Mouse (Mus musculus): ENCODE results near the gene Trmu.
A peak's percentile ranks its signal among the peaks of the same experiment; 100 is the strongest.

Trmu gene

DNA sequence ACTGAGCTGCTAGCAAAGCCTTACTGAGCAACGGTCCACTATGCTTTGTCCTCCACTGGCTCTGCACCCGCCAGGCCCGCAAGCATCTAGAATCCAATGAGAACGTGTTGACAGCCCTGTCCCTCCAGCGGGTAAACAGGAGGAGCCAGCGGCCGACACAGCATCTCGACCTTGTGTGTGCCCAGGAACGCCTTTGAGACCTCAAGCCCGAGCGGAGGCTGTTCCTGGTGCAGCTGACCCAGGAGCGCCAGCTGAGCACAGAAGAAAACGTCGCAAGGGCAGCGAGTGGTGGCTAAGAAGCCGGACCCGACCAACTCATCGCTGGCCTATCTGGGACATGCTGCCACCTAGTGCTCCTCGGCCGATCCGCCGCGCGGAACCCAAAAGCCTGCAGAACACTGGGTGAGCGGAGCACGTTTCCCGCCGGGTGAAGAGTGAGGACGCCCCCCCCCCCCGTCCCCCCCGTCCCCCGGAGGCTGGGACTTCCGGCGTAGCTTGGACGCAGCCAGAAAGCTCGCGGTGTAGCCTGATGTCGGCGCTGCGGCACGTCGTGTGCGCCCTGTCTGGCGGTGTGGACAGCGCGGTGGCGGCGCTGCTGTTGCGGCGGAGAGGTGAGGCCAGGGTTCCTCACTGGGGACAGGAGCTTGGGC, at the start of gene Trmu:
TSS of gene Trmu (plus strand) at position 465 of the 650 bp plus-strand sequence.
- peak; percentile 63 for DNase-seq (ENCODE audit: low read depth, low spot score)

DNA sequence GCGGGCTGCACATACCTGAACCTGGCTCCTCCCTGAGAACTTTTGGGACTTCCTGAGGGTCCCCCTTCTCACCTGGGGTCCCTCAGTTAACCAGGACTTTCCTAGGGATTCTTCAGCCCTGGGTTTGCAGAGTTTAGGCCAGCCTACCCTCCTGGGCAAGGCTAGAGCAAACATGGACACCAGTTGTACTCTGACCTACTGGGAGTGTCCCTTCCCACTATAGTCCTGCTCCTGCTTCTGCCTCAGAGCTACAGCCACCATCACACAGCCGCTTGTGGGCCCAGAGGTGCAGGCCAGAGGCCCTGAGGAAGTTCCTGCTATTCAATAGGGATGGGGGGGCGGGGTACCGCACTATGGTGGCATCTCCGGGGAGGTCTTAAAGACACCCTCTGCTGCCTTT, 49.6 kb upstream of the Trmu start:
- DNase-seq (ENCODE audit: low read depth, low spot score): no peak

DNA sequence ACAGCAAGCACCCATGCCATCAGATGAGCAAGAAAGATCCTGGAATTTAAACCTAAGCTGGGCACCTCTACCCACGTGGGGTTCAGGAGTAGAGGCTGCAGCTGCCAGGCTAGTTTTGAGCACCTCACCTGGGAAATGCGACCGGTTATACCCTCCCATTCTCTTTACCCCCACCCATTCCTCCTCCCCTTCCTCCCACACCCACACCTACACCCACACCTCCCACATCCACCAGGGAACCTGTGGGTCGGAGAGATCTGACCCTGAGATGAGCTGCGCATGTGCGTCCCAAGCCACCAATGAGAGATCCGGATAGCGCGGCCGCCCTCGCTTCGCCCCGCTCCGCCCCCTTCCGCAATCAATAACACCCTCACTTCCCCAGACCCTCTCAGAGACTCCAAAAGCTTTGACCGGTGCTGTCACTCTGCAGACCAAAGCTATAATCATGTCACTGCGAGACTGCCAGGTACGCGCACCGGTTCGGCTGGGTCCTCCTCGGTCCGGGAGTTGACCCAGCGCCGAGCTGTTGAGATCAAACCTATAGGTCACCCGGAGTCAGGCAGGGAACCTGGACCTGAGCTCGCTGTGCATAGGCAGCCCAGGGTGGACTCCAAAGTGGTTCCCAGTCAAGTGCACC, 47.0 kb upstream of the Trmu start, which contains the start of gene Ttc38:
TSS of gene Ttc38 (plus strand) at position 353 of the 637 bp plus-strand sequence.
- no peak for DNase-seq (ENCODE audit: low read depth, low spot score)

DNA sequence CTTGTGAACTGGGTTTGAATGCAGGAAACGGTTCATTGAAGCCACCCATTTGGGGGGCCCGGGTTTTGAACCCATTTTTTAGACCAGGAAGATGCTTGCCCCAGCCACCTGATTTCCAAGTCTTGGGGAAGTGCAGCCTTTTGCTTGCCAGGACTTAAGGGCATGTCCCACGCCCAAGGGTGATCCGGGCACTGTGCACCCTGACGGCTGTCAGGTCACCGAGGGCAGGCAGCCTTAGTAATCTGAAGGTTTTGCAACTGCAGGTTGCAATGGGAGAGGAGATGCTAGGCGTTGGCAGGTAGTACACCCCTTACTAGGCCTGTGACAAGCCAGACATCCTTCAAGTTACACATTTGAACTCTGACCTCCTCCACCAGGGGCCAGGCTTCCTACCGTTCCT, 46.5 kb upstream of the Trmu start:
- no peak for DNase-seq (ENCODE audit: low read depth, low spot score)

DNA sequence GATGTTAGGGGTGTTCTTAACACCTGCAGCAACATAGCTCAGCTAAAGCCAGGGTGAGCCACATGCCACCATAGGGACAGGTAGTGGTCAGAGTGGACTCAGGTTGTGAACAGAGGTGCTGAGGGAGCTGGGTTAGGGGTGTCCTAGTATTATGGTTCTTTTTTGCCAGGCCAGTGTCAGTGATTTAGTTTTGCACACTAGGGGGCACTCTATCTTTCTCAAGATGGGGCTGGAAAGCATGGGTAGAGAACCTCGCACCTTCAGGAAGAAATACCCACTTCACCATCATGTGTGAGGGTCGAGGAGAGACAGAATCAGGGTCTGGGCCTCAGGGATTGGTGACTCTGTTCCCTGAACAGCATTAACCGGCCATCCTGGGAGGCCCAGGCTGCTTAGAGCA, 43.8 kb upstream of the Trmu start:
- DNase-seq (ENCODE audit: low read depth, low spot score): no peak

DNA sequence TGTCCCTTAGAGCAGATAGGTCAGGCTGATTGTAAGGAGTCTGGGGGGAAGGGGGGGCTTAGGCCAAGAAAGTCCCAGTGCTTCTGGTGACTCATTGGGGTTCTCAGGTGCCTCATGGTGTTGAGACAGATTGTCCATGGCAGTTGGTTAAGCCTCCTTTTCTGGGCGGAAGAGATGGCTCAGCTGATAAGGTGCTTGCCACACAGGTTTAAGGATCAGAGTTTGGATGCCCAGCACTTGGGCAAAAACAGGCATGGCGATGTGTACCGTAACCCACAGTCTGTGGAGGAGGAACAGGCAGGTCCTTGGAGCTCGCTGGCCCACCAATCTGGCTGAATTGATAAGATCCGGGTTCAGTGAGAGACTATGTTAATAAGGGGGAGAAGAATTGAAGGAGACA, 42.2 kb upstream of the Trmu start:
- DNase-seq (ENCODE audit: low read depth, low spot score): no peak

DNA sequence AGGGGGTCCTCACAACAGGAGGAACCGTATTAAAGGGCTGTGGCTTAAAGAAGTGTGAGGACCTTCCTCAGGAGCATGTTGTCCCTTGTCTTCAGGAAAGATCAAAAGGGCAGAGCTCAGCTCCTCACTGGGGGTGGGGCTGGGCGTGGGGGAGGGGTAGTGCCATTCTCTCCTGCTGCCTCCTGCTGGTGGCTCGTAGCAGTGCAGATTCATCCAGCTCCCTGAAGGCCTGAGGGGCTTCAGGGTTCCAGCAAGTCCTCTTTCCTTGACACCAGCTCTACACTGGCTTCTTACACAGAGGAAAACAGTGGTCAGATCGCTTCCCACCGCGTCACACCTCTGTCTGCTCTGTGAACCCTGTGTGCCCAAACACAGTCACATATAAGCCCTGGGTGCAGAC, 38.1 kb upstream of the Trmu start:
- DNase-seq (ENCODE audit: low read depth, low spot score): no peak

DNA sequence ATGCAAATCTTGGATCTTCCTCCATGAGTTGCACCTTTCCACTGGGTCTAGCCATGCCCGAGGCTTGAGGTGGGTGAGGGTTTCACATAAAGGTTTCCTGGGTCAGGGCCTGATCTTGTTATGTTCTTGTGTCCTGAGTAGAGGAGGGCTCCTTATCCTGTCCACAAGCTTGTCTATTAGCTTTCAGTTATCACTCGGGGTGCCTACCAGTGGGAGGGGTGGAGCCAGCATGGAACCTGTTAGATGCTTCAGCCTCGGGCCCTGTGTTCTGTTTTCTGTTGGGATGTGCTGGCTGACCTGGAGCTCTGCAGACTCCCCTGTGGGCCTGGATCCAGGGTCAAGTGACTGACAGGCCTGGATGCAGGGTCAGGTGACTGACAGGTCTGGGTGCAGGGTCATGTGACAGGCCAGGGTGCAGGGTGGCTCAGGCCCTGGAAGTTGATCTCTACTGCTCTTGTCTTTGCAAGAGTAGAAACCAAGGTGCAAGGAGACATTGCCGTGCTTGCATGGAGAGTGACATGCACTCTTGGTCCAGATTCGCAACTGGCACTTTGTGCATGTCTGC, 37.2 kb upstream of the Trmu start:
- DNase-seq (ENCODE audit: low read depth, low spot score): no peak

DNA sequence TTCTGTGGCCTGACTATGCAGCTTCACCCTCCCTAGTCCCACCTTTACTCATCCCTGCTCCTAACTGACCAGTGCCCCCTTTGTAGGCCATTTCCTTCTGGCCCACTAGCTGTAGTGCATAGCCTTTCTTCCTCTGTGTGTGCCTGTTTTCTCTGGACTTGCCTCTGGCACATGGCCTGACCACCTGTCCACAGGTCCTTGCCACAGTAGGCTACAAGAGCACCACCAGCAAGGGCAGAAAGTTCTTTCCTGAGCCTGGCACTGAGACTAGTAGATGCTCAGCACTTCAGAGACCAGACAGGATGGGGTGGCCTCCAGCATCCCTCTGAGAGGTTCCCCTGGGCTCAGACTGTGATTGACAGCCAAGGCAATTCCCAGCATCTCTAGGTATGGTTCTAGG, 34.0 kb upstream of the Trmu start:
- DNase-seq (ENCODE audit: low read depth, low spot score): no peak

DNA sequence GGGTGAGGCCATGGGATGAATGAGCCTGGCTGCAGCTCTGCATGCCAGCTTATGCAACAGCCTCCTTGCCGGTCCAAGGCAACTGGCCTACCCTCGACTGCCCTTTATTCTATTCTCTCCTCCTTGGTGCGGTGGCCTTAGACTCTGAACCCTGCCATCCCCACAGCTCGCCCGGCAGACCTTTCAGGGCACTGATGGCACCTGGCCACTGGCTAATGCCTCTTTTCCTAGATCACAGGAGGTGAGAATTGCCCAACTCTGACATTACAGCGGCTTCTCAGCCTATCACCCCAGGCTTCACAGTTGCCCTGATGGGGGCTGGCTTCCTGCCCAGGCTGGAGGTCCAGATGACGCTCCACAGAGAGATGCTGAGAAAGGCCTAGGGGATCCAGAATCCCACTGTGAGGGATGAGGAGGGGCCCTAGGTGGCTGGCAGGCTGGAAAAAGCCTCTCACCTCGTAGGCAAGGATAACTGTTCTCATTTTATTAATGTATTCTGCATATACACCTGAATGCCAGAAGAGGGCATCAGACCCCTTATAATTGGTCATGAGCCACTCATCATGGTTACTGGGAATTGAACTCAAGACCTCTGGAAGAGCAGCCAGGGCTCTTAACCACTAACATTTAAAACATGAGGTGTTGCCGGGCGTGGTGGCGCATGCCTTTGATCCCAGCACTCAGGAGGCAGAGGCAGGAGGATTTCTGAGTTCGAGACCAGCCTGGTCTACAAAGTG, 27.3 kb upstream of the Trmu start:
- DNase-seq (ENCODE audit: low read depth, low spot score): no peak

DNA sequence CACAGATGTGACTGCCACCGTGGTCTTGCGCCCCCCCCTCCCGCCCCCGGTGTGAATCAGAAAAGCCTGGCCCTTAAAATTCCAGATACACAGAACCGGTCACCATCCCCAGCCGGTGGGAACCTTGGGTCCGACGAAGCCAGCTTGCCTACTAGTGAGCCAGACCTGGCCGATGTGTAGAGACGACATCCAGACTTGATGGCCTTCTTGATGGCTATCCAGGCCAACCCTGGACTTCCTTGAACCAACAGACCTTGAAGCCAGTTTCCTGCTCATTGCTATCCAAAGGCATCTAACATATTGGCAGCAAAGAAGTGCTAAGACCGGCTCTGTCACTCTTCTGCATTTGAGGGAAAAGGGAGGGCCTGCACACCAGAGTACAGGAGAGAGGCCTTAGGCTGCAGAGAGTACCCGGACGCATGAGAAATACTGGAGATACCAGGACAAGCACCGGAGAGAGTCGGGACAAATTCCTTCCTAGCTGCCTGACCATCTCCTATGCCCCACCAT, 20.1 kb upstream of the Trmu start:
- DNase-seq (ENCODE audit: low read depth, low spot score): no peak

DNA sequence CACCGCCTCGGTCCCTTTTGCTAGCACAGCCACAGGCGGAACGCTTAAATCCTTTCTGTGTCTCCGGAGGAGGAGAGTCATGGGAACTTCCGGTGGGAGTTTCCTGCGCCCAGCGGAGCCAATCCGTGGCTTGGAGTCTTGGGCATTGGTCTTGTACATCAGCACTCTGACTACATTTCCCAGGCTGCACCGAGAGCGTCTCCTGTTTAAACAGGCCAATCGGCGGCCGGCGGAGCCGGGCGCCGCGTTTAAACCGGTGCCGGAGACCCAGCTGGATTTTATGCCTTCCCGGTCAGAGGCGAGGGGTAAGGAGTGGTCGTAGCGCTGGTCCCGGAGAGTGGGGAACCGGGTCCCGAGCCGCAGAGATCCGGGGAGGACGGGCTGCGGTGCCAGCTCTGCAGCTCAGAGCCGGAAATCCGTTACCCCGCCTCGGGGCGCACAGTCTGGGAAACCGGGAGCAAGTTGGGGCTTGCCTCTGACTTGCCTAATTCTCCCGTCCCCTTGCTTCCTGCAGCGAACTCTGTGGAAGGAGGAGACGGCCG, 19.6 kb upstream of the Trmu start, which contains the start of gene Gtse1:
TSS of gene Gtse1 (plus strand) at position 256 of the 542 bp plus-strand sequence.
- DNase-seq (ENCODE audit: low read depth, low spot score): peak; percentile 89

DNA sequence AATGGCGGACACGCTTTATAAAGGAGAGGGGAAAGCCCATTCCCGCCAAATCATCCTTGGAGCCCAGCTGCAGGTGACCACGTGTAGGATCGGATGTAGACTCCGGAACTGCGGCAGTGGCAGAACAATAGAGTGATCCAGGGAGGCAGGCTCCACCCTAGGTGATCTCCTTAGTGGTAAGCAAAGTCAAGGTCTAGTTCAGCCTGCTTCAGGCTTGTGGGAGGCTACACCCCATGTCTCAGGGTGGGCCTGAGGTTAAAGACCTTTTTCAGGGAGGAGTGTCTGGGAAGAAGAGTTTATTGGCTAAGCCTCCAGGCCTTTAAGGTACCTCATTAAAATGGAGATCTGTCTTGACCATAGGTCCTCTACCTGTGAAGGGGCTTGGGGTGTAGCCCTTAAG, 13.2 kb upstream of the Trmu start:
- DNase-seq (ENCODE audit: low read depth, low spot score): peak; percentile 57

DNA sequence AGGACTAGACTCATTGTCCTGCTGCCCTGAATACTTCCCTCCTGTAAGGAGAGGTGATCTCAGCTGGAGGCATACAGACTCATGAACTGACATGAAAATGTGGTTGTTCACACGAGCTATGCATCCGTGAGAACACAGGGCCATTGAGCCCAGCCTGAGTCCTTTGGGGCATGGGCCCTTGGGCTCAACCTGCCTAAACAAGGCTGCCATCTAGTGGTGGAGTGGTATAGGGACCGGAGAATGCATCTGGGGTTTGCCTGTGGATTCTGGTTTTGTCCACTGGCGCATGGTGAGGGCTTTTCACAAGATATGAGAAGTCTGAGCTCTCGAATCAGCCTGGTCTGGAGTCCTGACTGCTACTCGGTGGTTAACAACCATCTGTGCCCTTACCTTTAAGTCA, 11.4 kb upstream of the Trmu start:
- no peak for DNase-seq (ENCODE audit: low read depth, low spot score)

DNA sequence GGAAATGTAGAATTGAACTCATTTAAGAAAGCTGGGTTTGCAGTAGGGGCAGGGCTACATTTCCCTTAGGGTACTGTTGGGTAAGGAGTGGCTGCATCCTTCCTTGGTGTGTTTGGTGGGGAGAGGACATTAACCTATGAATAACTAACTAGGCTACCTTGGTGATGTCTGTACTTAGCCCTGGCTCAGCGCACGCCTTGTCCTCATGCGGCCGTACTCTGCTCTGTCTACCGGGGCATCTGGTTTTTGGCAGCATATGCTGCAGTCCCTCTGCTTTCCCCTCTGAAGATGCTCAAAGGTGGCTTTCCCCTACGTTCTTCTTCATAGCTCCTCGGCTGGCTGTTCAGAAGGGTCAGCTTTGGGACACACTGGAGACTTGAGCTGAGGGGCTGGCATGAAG, 1.8 kb upstream of the Trmu start:
- DNase-seq (ENCODE audit: low read depth, low spot score): no peak

DNA sequence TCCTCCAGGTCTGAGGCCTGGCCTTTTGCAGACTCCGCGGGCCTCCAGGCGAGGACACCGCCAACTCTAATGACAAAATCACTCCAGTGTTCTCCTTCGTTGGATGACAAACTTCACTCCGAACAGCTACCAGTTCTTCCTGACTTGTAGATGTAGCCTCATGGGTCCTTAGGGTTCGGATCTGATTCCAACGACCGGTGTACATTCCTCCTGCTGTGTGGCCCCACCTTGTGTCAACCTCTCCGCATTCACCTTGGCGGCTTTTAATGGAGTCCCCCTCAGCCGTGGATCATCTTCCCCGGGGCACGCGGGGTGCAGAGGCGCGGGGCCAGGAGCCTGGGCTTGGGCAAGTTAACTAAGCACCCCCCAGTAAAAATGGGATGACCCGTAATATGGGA, 385 bp downstream of the Trmu start:
- no peak for DNase-seq (ENCODE audit: low read depth, low spot score)

DNA sequence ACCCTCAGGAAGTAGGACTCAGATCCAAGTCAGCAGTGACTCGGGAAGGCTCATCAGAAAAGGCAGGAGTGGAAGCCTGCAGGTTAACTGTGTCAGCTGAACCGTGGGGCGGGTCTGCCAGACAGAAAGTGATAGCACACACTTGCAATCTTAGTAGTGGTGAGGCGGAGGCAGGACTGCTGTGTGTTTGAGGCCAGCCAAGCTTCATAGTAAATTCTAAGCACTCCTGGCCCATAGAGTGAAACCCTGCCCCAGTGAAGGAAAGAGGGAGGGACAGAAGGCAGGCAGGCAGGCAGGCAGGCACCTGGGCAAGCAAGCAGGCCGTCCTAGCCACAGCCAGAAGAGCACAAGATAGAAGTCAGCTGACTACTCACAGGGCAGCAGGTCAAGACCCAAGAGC, 6.5 kb downstream of the Trmu start:
- no peak for DNase-seq (ENCODE audit: low read depth, low spot score)

DNA sequence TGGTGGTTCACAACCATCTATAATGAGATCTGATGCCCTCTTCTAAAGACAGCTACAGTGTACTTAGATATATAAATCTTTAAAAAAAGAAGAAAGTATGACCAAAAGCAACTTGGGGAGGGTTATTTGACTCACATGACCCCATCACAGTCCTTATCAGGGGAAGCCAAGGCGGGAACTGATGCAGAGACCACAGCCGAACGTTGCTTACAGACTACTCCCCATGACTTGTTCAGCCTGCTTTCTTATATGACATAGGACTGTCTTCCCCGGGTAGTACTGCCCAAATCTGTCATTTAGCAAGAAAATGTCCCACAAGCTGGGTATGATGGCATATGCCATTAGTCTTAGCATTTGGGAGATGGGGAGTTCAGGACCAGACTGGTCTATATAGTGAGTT, 10.1 kb downstream of the Trmu start:
- DNase-seq (ENCODE audit: low read depth, low spot score): no peak

DNA sequence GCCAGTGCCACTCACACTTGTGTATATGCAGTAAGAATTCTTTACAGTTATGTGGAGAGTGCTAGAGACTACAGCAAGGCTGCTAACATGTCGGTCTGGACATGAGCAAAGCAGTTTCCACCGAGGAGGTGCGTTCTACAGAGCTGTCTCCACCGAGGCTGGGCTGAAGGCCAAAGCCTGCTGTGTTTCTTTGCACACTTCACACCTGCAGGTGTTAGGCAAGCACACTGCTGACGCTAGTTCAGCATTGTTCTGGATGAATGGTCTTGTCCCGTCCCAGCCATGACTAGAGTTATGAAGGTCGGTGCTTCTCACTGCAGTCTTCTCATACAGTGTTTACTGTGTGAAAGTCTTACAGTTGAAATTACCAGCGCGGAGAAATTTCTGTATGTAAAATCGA, 12.9 kb downstream of the Trmu start:
- no peak for DNase-seq (ENCODE audit: low read depth, low spot score)

DNA sequence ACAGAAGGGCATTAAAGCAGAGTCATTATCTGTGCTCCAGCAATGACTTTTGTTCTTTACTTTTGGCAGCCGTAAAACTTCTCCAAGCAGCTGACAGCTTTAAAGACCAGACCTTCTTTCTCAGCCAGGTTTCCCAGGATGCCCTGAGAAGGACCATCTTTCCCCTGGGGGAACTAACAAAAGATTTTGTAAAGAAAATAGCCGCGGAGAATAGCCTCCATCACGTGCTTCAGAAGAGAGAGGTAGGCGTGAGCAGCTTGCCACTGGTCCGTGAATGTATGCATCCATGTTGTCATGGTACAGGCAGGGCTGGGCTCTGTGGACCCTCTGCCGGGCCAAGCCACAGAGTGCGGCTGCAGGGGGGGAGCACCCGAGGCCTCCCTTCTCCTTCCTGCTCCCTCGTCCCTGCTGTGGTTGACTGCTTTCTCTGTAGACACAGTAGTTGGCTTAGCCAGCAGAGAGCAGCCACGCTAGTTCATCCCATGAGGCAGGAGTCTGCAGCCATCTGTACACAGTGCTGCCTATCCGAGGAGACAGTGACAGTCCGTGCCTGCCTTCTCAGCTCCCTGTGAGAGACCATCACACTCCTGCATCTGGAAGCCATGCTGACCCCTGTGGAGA, 13.5 kb downstream of the Trmu start:
- no peak for DNase-seq (ENCODE audit: low read depth, low spot score)

DNA sequence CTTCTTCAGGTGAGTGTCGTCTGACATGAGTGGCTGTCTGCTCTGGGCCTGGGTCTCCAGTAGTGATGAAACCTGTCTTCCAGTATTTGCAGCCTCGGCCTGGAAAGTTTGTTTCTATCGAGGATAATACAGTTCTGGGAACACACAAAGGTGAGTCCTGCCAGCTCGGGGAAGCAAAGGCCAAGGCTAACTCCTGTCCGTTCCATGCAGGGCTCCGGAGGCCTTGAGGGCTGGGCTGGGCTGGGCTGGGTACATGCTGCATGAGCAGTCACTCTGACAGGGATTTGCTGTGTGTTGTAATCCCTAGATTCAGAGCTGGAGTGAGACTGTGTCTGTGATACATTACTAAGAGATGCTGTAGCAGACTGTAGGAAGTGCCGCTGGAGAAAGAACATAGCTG, 14.8 kb downstream of the Trmu start:
- DNase-seq (ENCODE audit: low read depth, low spot score): no peak

DNA sequence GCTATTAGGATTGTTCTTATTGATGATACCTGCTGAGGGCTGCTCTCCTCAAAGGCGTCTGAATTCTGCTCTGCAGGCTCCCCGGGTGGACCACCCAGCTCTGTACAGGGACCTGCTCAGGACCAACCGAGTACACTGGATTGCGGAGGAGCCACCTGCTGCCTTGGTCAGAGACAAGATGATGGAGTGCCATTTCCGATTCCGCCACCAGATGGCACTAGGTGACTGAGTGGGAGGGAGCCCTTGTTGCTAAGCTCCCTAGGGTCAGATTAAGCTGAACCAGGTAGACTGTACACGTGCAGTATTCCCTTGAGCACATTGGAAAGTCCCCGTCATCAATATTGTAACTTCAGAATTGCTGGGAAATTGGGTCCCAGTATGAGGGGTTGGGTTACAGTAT, 17.2 kb downstream of the Trmu start:
- peak; percentile 59 for DNase-seq (ENCODE audit: low read depth, low spot score)
